Mouse (Mus musculus) brain, embryonic 14.5 days (tissue): ENCODE results near the gene Lamtor5. TPM values are rescaled to one million over a fixed set of nuclear protein-coding genes. Genes with fewer than 3 reads are reported as not detected.
"Not testable (repeated sequence)": the region's sequence is repeated elsewhere in the genome, so short reads cannot be mapped to it uniquely, and the experiment has no call there.

Experiments used
- DNase-seq: peaks from one replicate; pipeline ENCODE4 v3.0.0-alpha.2; 2011; ENCODE audit warnings: low read depth
- CTCF ChIP-seq: fragments of 200-500 bp; IDR thresholded peaks from 2 replicates; pipeline ENCODE4 v1.5.1; 2012; ENCODE audit warnings: inconsistent platforms, mild to moderate bottlenecking, moderate library complexity, borderline replicate concordance; ENCODE audit not compliant: insufficient read depth, insufficient read length; ENCODE audit errors: extremely low read depth
- POLR2A ChIP-seq: fragments of 200-500 bp; IDR thresholded peaks from 2 replicates; pipeline ENCODE4 v1.6.1; 2012; ENCODE audit warnings: mild to moderate bottlenecking, inconsistent platforms, borderline replicate concordance; ENCODE audit not compliant: poor library complexity, insufficient read depth, insufficient read length, severe bottlenecking; ENCODE audit errors: extremely low read depth
- polyA plus RNA-seq: library from polyadenylated mRNA; depleted of rRNA; stranded (reverse); fragments of >200 nt; gene quantifications from 2 replicates; pipeline ENCODE4 v1.2.3, GENCODE M21; 2012

Gene Lamtor5
- polyA plus RNA-seq, 1 experiment: 91.3 TPM

DNA sequence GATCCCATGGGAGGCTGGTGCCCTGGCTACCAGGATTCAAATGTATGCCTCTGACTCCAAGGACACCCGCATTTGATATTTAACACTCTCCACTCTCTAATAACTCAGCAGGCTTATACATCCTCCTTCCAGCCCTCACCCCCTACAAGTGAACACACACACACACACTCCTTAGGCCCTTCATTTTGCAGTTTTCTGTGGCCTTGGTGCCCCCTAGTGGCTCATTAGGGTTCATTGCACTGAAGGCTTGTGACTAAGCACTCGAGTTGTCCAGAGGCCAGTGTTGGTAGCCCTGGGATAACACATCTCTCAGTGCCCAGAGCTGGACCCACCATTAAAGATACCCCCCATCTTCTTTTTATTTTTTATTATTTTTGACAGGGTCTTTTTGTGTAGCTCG, 4.8 kb upstream of the Lamtor5 start:
- DNase-seq: peak; percentile 86
- TF ChIP-seq CTCF (peak; percentile 89), POLR2A (no peak)

DNA sequence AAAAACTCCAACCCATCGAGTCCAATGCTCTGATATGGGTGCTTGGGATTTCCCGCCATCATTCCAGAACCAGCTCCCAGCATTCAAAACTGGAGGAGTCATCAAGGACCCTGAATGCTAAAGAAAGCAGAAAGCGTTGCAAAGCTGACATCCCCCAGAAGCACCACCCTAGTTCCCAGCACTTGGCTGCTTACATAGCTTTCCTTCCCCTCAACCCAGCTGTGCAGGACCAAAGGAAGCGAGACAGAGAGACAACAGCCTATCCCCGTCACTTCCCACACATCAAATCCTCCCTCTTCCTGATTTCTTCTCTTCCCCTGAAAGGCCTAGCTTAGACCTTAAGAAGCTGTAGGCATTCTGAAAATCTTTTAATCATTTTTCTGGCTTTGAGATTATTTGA, 3.3 kb upstream of the Lamtor5 start:
- TF ChIP-seq CTCF: no peak
- TF ChIP-seq POLR2A: no peak
- DNase-seq: no peak

DNA sequence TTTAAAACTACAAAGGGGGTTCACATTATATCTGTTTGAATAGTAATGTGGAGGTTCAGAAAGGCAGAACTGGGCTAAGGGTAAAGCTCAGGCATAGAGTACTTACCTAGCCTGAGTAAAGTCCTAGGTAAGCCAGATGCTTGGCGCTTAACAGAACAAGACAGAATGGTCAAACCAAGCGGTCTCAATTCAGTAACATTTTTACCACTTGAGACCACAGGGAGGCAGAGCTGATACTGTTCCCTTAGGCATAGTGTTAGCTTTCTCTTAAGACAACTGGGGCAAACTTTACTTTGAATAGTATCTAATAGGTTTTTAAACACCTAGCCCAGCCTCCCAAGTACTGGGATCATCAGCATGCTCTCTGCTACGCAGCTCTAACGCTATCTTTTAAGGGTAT, 2.7 kb upstream of the Lamtor5 start:
- no peak for TF ChIP-seq CTCF
- TF ChIP-seq POLR2A: no peak
- peak; percentile 12 for DNase-seq

DNA sequence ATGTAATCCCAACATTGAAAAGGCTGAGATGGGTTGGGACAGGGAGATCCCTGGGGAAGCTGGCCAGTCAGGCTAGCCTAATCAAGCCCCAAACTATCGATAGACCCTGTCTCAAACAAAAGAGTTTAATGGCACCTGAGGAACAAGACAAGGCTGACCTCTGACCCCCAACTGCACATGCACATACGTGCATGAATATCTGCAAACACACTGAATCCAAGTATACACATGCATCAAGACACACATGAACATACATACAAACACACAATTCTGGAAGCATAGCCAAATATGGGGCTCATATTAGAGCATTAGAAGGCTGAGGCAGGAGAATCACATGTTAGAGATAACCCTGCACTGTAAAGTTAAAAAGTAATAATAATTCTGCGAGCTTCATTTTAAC, 2.0 kb upstream of the Lamtor5 start:
- TF ChIP-seq CTCF: no peak
- no peak for TF ChIP-seq POLR2A
- no peak for DNase-seq

DNA sequence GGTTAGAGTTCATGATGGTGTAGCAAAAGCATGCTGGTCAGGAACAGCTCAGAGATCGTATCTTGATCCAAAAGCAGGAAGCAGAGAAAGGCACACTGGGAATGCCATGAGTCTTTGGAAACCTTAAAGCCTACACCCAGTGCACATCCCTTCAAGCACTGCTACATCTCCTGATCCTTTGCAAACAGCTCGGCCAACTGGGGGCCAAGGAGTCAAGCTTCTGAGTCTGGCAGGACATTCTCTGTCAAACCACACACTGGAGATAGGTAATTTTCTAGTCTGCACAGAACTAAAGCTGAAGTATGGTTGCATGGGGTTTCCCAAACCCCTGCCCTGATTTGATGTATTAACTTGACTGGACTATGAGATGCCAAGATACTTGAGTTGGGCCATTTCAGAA, 7.5 kb downstream of the Lamtor5 start:
- DNase-seq: no peak
- TF ChIP-seq POLR2A: no peak

DNA sequence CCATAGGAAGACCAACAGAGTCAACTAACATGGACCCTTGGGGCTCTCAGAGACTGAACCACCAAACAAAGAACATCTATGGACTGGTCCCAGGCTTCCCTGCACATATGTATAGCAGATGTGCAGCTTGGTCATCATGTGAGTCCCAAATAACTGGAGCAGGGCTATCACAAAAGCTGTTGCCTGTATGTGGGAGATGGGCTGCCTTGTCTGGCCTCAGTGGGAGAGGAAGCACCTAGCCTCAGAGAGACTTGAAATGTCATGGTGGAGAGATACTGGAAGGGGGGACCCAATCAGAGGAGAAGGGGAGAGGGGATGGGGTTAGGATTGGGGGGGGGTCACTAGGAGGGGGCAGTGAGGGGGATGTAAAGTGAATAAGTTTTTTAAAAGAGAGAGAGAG, 8.7 kb downstream of the Lamtor5 start:
- no peak for DNase-seq
- no peak for TF ChIP-seq CTCF

DNA sequence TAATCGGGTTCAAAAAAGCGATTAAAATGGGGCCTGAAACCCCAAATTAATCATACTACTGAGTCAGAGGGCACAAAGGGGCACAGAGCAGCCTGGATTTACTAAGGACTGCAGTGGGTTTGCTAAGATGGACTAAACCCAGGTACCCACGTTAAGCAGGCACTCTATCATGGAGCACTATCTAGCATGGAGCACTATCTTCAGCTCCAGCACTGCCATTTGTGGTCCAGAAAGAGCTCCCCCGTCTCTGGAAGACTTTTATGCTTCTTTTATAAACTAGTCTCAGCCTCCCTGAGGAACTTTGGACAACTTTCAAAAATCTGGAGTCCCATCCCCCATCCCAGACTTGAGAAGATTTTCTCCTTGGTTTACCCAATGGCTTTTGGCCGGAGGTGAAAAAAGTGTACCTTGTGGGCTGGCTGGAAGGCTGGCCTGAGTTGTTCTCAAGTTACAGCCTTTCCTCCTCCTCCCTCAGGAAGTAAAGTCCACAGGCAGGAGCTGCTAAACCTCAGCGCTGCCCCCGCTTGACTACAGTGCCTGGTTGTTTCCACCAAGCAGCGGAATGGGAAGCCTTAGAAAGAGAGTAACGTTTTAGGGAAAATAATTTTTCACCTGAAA, 12.2 kb downstream of the Lamtor5 start, which contains the start of gene Slc16a4:
TSS of gene Slc16a4 (plus strand) at position 467 of the 618 bp plus-strand sequence.
- TF ChIP-seq POLR2A (no peak), CTCF (no peak)
- DNase-seq: peak; percentile 52

DNA sequence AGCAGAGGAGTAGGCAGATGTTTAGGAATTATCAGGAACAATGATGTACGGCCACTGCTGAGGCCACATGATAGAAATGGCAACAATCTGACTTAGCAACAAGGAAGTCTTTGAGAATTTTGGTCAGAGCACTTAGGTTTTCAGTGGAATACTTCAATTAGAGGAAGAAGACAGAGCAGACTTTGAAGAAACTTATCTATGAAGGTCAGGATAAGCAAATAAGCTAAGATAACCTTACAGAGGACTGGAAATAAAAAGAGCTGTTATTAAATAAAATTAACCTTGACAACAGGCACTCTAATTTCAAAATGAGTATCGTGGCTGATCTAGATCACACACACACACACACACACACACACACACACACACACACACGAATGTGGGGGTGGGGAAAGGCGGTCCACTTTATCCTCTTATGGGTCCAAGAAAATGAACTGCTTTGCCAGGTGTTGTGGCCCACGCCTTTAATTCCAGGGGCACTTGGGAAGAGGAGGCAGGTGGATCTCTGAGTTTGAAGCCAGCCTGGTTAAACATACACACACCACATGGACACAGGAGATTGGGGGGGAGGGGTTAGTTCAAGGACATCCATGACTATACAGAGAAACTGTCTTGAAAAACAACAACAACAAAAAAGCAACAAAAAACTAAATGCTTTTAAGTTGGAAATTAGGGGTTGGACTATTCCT, 17.2 kb downstream of the Lamtor5 start:
- no peak for DNase-seq
- TF ChIP-seq POLR2A: no peak
- no peak for TF ChIP-seq CTCF

DNA sequence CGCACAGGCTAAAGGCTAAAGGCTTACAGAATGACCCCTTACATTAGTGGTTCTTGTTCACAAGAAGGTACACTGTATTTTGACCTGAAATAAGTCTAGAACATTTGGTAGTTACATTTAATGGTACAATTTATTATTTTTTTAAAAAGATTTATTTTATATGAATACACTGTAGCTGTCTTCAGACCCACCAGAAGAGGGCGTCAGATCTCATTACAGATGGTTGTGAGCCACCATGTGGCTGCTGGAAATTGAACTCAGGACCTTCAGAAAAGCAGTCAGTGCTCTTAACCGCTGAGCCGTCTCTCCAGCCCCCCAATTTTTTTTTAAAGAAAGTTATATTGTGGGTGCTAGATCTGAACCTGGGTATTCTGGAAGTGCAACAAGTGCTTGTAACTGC, 18.3 kb downstream of the Lamtor5 start:
- not testable (repeated sequence) for DNase-seq

DNA sequence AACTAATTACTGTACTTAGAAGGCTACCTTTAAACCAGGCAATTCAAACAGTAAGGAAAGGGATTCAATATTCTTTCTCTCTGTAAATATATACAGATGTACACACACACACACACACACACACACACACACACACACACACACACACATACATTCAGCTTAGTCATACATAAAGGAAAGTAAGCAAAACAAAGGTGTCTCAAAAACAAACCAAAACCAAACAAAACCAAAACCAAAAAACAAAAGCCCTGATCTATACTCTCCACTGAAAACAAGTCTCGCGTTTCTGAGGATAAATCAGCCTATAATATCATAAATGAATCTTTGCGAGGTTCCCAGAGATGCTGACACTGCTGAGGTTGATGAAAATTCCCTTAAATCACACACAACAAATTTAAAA, 38.7 kb downstream of the Lamtor5 start:
- DNase-seq: no peak
- TF ChIP-seq POLR2A (no peak), CTCF (no peak)

DNA sequence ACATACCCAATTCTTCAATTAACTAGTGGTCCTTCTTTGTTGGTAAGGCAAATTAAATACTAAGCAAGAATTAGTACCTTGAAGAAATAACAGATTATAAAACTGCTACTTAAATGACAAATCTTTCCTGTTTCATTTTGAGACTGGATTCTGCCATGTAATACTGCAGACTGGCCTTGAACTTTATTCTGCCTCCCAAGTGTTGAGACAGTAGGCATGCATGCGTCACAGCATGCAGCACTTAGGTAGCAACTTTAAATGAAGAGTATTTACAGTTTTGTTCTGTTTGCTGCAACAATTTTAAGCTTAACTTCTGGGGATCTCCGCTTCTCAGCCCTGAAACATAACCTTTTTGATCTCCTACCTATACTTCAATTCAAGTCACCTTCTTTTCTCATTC, 42.5 kb downstream of the Lamtor5 start:
- TF ChIP-seq POLR2A: no peak
- no peak for DNase-seq

DNA sequence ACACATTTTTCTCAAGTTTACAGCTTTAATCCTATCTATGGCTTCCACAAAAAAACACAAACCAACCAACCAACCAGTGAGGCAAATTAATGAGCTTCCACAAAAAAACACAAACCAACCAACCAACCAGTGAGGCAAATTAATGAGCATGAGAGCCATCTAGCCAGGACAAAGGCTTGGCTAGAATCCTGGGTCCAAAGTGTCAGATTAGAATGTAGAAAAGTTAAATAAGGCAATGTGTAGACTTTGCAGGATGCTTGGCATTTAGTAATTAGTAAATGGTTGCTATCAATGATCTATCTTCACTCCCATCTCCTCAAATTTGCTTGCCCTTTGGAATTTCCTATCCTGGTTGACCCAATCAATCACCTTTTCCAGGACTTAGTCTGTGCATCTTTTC, 43.1 kb downstream of the Lamtor5 start:
- TF ChIP-seq CTCF: no peak
- TF ChIP-seq POLR2A: no peak
- peak; percentile 15 for DNase-seq

DNA sequence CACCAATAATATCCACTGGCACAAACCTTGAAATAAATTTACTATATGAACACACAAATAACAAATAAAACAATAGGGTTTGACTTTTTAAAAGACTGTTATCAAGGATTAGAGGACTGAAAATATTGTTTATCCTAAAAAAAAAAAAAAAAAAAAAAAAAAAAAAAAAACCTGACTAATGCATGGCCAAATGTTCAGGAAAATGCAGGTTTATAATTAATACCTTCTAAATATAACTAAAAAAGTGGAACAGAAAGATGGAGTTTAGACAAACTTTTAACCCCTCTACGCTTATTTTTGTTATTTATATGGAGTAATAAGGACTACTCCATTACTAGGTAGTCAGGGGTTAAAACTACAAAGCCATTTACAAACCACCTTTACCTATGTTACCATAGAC, 47.8 kb downstream of the Lamtor5 start:
- no peak for DNase-seq
- TF ChIP-seq POLR2A: no peak
- TF ChIP-seq CTCF: no peak
